Mouse (Mus musculus): ENCODE results near the gene Rbms3. TPM values are rescaled to one million over a fixed set of nuclear protein-coding genes. Genes with fewer than 3 reads are reported as not detected.

Rbms3 gene
- polyA plus RNA-seq, 1 experiment from 2014 or later: 23.5 TPM

DNA sequence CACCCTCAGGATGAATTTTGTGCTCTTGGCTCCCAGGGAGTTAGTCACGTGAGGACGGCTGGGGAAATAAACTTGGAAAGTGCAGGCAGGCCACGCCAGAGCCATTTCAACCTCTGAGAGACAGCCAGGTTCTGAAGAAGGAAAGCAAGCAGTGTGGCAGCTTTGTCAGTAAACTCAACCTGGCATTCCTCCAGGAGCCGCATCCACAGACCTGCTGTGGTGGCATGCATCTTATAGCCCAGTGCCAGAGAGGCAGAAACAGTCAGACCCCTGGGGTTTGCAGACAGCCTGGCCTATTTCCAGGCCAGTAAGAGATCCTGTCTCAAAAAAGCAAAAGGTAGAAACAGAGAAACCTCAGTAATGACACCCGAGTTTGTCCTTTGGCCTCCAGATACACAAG lies 1105.3 kb downstream of the Rbms3 start:
- Histone ChIP-seq H3K4me3 (ENCODE audit: low read depth, low read length) (no peak overlapping the region), H3K9ac (ENCODE audit: low read depth, low read length) (no peak overlapping the region), H3K27ac (ENCODE audit: low read depth, low read length) (no peak overlapping the region), H3K4me1 (replicated peaks; ENCODE audit: control insufficient read depth, insufficient read depth, low read length) (no peaks in the 10 kb centered on the region), H3K4me2 (no peak overlapping the region), H3K27me3 (replicated peaks; ENCODE audit: control insufficient read depth, insufficient read depth, low read length) (no peaks in the 10 kb centered on the region), H3K36me3 (ENCODE audit: control insufficient read depth, insufficient read depth, low read length) (no peaks in the 10 kb centered on the region), H3K9me3 (ENCODE audit: control insufficient read depth, low read length) (no peaks in the 10 kb centered on the region)
- no peak for ATAC-seq (replicated peaks; ENCODE audit: low FRiP score)
- DNase-seq (ENCODE audit: low spot score): no peak
- 87% methylated on average over 5 of the region's 5 CpGs for WGBS
